Mouse (Mus musculus) activated CD4-positive, CD25-positive, alpha-beta regulatory T cell (primary cell): Measurements from ENCODE around the gene Zfp275. TPM values are rescaled to one million over a fixed set of nuclear protein-coding genes. Genes with fewer than 3 reads are reported as not detected.

ENCODE experiments used
- polyA plus RNA-seq, 2 experiments: library from polyadenylated mRNA; unstranded; fragments of 100-300 nt; shearing (Covaris generic); gene quantifications; one replicate each; pipeline ENCODE4 v1.2.1; 2017

The Zfp275 gene
- polyA plus RNA-seq = 10 to 100 TPM in 1 of 2 experiments, 1 to 10 TPM in 1; 8.2 to 11.7 TPM

GRCm38 (mm10) chrX:73342483-73342895 is at the start of gene Zfp275:
TSS of gene Zfp275 (plus strand) at chrX:73342621.

GRCm38 (mm10) chrX:73292876-73293275 is 49.5 kb upstream of the Zfp275 start, which contains the start of the genes Xlr5a and Xlr5c:
TSS of gene Xlr5a (minus strand) at chrX:73292976.
TSS of gene Xlr5c (minus strand) at chrX:73292976.

DNA sequence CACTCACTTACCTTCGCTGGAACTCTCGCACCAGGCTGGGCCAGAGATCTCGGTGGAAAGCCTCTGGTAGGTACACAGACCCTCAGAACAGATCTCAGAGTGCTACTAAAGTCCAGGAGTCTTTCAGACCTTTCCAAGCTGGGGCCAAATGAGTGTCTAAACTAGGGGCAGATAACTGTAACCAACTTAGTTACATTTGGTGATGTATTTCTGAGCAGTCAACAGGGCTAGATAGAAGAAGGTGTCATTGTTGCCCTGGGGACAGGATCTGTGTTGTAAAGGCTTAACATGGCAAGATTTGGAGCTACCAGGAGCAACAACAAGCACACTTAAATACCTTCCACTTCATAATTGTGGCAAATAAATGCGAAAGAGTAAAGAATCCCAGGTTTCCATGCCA is 5.7 kb upstream of the Zfp275 start, which contains the start of gene Gm45015:
Gm45015 (minus strand) TSS at position 101 of the 400 bp plus-strand sequence.

DNA sequence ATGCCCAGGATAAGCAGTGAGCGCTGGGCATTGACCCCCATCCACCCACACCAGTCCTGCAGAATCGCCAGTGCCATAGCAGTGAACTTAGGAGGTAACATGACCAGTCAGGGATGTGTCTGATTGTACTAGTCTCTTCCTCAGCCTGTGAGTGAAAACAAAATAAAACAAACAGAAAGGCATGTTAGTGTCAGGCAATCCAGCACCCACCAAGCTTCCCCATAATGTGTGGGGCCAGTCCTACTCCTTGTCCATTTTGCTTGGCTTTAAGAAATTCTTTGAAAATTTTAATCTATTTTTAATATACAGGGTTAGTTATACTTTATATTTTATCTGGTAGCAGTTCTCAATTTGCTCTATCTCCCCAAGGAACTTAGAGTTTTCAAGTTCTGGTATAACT is 56.2 kb downstream of the Zfp275 start, which contains the start of gene Gm18336:
Gm18336 (minus strand) TSS at position 101 of the 400 bp plus-strand sequence.

Other genes with a start within 250 kb of the Zfp275 start
- gene Xlr3a, start 245.5 kb upstream of the Zfp275 start, polyA plus RNA-seq = 1 to 10 TPM in 1 of 2 experiments, under 1 TPM in 1; 0.33 to 4.0 TPM
- gene Gm14685, start 225.6 kb upstream of the Zfp275 start, polyA plus RNA-seq = under 1 TPM in 1 of 2 experiments, not detected in 1; 0.20 TPM
- not detected for gene Xlr5b, start 193.8 kb upstream of the Zfp275 start, polyA plus RNA-seq
- not detected for gene DXBay18, start 193.2 kb upstream of the Zfp275 start, polyA plus RNA-seq
- not detected for gene Spin2d, start 165.6 kb upstream of the Zfp275 start, polyA plus RNA-seq
- gene Xlr3b, start 150.4 kb upstream of the Zfp275 start, polyA plus RNA-seq = 10 to 100 TPM in 1 of 2 experiments, 1 to 10 TPM in 1; 4.4 to 19.7 TPM
- 100 to 1,000 TPM; 126 to 145 TPM for gene Xlr4b, start 128.3 kb upstream of the Zfp275 start, polyA plus RNA-seq
- 10 to 100 TPM; 17.4 to 19.3 TPM for gene F8a, start 114.3 kb upstream of the Zfp275 start, polyA plus RNA-seq
- gene Xlr4c, start 99.5 kb upstream of the Zfp275 start, polyA plus RNA-seq = 10 to 100 TPM; 60.1 to 81.5 TPM
- gene Xlr3c, start 77.2 kb upstream of the Zfp275 start, polyA plus RNA-seq = under 1 TPM in 1 of 2 experiments, not detected in 1; 0.13 TPM
- under 1 TPM in 1 of 2 experiments, not detected in 1; 0.12 TPM for gene Xlr5a, start 49.6 kb upstream of the Zfp275 start, polyA plus RNA-seq
- not detected for gene Xlr5c, start 49.6 kb upstream of the Zfp275 start, polyA plus RNA-seq
- not detected for gene Gm45015, start 5.8 kb upstream of the Zfp275 start, polyA plus RNA-seq
- gene Gm18336, start 56.1 kb downstream of the Zfp275 start, polyA plus RNA-seq = not detected
- under 1 TPM in 1 of 2 experiments, not detected in 1; 0.25 TPM for gene Zfp92, start 68.5 kb downstream of the Zfp275 start, polyA plus RNA-seq
- gene Trex2, start 92.7 kb downstream of the Zfp275 start, polyA plus RNA-seq = not detected
- 10 to 100 TPM; 23.0 to 36.2 TPM for gene Haus7, start 116.4 kb downstream of the Zfp275 start, polyA plus RNA-seq
- under 1 TPM in 1 of 2 experiments, not detected in 1; 0.06 TPM for gene Bgn, start 141.0 kb downstream of the Zfp275 start, polyA plus RNA-seq
- gene Atp2b3, start 160.5 kb downstream of the Zfp275 start, polyA plus RNA-seq = not detected